Mouse (Mus musculus): ENCODE results near the gene Gnb1l. TPM values are rescaled to one million over a fixed set of nuclear protein-coding genes. Genes with fewer than 3 reads are reported as not detected.
"Not testable (repeated sequence)": the region's sequence is repeated elsewhere in the genome, so short reads cannot be mapped to it uniquely, and the experiment has no call there.

Gnb1l gene
- polyA plus RNA-seq, 1 experiment = 9.3 TPM

GRCm38 (mm10) chr16:18483839-18484238 is 14.7 kb upstream of the Gnb1l start:
- DNase-seq (ENCODE audit: low read depth) = no peak

- DNase-seq (ENCODE audit: low read depth) = no peak
Observed at GRCm38 (mm10) chr16:18484386-18484785, 14.1 kb upstream of the Gnb1l start.

- no peak for DNase-seq (ENCODE audit: low read depth)
Observed at GRCm38 (mm10) chr16:18484794-18485435, 13.6 kb upstream of the Gnb1l start.

GRCm38 (mm10) chr16:18486126-18486525 is 12.4 kb upstream of the Gnb1l start:
- no peak for DNase-seq (ENCODE audit: low read depth)

- no peak for DNase-seq (ENCODE audit: low read depth)
Observed at GRCm38 (mm10) chr16:18490281-18490680, 8.2 kb upstream of the Gnb1l start.

- DNase-seq (ENCODE audit: low read depth) = no peak
Observed at GRCm38 (mm10) chr16:18490894-18491293, 7.6 kb upstream of the Gnb1l start.

GRCm38 (mm10) chr16:18497865-18498515 is 523 bp upstream of the Gnb1l start:
- no peak for DNase-seq (ENCODE audit: low read depth)

GRCm38 (mm10) chr16:18498996-18499395 is 483 bp downstream of the Gnb1l start:
- DNase-seq (ENCODE audit: low read depth) = no peak

GRCm38 (mm10) chr16:18501531-18501930 is 3.0 kb downstream of the Gnb1l start:
- DNase-seq (ENCODE audit: low read depth) = no peak

GRCm38 (mm10) chr16:18503566-18504342 is 5.2 kb downstream of the Gnb1l start:
- no peak for DNase-seq (ENCODE audit: low read depth)

GRCm38 (mm10) chr16:18506524-18507199 is 8.1 kb downstream of the Gnb1l start:
- DNase-seq (ENCODE audit: low read depth) = no peak

- DNase-seq (ENCODE audit: low read depth) = no peak
Observed at GRCm38 (mm10) chr16:18507200-18507549, 8.7 kb downstream of the Gnb1l start.

GRCm38 (mm10) chr16:18511741-18512140 is 13.2 kb downstream of the Gnb1l start:
- DNase-seq (ENCODE audit: low read depth) = no peak

GRCm38 (mm10) chr16:18513508-18513907 is 15.0 kb downstream of the Gnb1l start:
- DNase-seq (ENCODE audit: low read depth) = no peak

- DNase-seq (ENCODE audit: low read depth) = no peak
Observed at GRCm38 (mm10) chr16:18518091-18518490, 19.6 kb downstream of the Gnb1l start.

GRCm38 (mm10) chr16:18523563-18524245 is 25.2 kb downstream of the Gnb1l start:
- no peak for DNase-seq (ENCODE audit: low read depth)

GRCm38 (mm10) chr16:18528656-18529055 is 30.1 kb downstream of the Gnb1l start:
- no peak for DNase-seq (ENCODE audit: low read depth)

GRCm38 (mm10) chr16:18533061-18533460 is 34.5 kb downstream of the Gnb1l start:
- not testable (repeated sequence) for DNase-seq (ENCODE audit: low read depth)

GRCm38 (mm10) chr16:18537407-18537990 is 39.0 kb downstream of the Gnb1l start:
- DNase-seq (ENCODE audit: low read depth) = peak; percentile 65

- no peak for DNase-seq (ENCODE audit: low read depth)
Observed at GRCm38 (mm10) chr16:18539281-18539680, 40.8 kb downstream of the Gnb1l start.

- DNase-seq (ENCODE audit: low read depth) = no peak
Observed at GRCm38 (mm10) chr16:18543151-18543829, 44.8 kb downstream of the Gnb1l start.
